Mouse (Mus musculus) neutrophil, adult 5-6 weeks (primary cell): Measurements from ENCODE around the gene Sh3bgrl3. TPM values are rescaled to one million over a fixed set of nuclear protein-coding genes. Genes with fewer than 3 reads are reported as not detected.
A peak's percentile ranks its signal among the peaks of the same experiment; 100 is the strongest.

Experiments
- ATAC-seq: fragments of 151-379, 151-347 bp; 2 replicates; pipeline ENCODE4 v1.8.0; 2017; ENCODE audit warnings: mild to moderate bottlenecking, moderate TSS enrichment; ENCODE audit not compliant: insufficient number of reproducible peaks, poor library complexity, low FRiP score, severe bottlenecking; ENCODE audit errors: extremely low read depth
- total RNA-seq: library from RNA; stranded (forward); fragments of 200-1000 nt; gene quantifications from 2 replicates; pipeline ENCODE4 v1.2.3, GENCODE M21; 2017

The Sh3bgrl3 gene
- total RNA-seq, 1 experiment from 2014 or later = 471 TPM

DNA sequence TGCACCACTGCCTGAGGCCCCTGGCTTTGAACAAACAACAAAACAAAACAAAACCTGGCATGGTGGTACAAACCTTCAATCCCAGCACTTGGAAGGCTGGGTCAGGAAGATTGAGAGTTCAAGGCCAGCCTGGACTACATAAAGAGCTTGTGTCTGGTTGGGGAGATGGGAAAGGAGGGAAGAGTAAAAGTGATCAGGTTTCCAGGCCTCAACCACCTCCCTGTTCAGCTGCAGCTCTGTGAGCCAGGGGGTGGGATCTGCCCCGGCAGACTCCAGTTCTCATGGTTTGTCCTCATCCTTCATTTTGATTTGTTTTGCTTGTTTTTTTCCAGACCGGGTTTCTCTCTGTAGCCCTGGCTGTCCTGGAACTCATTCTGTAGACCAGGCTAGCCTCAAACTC, 12.1 kb downstream of the Sh3bgrl3 start:
- no peak for ATAC-seq

DNA sequence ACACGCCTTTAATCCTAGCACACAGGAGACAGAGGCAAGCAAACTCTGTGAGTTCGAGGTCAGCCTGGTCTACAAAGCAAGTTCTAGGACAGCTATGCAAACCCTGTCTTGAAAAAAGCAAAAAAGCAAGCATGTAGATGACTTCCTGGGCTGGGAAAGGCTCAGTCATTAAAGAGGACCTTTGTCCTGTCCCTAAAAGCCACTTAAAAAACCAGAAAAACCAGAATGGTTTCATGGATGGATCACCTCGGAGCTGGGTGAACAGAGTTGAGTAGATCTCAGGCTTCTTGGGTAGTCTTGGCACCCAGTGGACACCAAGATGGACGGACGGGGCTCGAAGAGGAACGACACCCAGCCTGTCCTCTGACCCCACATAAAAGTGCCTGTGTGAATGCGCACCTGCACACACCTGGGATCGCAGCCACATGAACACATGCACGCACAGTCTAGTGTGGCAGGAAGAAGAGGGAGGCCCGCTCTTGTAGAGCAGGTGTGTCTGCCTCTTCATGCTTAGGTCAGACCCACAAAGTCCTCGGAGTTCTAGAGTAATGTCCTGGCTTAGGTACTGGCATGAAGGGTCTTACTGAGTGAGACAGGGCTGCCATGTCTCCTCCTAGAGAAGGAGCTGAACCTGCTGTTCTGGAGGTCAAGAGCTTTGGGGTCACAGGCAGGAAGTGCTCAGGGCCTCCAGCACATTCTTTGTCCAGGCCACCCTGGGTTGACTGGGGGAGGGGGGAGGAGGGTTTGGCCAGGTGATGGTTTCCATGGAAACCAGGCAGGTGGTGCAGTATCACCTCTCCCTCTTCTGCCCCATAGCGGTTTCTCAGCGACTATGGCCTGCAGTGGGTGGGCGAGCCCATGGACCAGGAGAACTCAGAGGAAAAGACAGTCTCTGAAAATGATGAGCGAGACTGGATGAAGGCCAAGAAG, 13.1 kb downstream of the Sh3bgrl3 start:
- no peak for ATAC-seq

DNA sequence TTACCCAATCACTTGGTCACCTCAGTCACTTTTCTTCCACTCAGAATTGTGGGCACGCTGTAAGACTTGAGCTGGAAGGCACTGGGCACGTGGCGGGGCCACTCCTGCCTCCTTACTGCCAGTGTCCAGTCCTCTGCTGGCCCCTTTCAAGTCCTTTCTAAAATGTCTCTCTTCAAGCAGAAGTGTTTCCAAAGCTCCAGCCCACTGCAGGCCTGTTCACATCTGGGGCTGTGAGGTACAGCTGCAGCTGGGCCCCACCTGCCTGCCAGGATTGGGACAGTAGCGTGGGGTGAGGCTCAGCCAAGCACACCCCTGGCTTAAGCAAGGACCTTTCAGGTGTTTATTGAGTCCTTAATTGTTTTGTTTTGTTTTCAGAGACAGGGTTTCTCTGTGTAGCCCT, 14.6 kb downstream of the Sh3bgrl3 start:
- no peak for ATAC-seq

DNA sequence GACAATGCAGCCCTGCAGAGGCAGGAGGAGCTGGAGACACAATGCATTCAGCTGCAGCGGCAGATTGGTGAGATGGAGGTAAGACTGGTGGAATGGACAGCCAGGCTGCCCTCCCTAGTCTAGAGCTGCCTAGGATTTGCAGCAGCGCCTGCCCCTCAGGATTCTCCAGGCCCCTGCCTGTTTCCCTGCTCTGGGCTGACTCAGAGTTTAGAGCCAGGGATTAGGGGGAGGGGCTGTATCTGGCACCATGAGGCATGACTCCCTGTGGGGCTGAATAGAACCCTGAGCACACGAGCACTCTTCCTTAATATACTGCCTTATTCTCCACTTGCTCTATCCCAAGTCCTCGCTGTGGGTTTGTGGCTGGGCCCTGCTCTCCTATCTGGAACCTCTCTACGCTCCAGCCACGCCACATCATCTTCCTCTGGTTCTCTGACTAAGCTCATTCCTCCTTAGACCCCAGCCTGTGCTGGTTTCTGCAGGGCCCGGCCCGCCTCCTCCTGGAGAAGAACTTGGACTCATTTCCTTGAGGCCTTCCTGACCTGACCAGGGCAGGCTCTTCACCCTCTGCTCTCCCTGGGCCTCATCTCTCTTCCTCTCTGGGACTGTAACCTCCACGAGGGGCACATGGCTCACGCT, 15.1 kb downstream of the Sh3bgrl3 start:
- ATAC-seq = no peak

DNA sequence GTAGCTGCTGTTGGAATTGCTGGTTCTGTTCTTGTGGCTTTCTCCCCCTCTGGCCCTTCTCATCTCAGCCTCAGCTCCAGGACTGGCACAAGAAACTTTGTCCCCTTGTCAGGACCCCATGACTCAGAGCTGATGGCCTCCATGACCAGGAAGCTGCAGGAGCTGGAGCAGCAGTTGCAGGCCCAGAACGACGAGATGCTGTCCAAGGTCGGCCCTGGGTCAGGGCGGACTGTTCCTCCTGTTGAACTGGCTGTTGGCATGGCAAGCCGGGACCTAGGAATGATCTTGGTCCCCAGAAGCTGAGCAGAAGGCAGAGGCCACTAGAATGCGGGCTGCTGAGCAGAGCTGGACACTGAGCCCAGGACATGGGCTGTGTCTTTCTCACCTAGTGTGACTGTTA, 16.2 kb downstream of the Sh3bgrl3 start:
- ATAC-seq = no peak

DNA sequence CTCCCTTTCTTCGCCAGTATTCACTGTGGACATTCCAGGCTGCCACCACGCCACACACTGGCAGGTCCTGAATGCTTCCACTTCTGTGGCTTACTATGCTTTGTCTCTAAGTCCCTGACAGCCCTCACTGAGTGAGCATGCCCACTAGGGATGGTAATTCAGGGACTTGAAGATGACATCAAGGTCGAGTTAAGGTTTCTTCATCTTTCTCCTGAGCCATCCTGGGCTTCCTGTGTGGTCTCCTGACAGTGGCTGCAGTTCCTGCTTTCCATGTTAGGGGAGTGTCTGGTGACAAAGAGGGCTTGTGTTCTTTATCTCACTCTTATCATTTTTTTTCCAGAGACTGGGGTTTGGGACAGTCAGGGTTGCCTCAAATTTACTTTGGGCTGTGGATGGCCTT, 17.9 kb downstream of the Sh3bgrl3 start:
- ATAC-seq = no peak

DNA sequence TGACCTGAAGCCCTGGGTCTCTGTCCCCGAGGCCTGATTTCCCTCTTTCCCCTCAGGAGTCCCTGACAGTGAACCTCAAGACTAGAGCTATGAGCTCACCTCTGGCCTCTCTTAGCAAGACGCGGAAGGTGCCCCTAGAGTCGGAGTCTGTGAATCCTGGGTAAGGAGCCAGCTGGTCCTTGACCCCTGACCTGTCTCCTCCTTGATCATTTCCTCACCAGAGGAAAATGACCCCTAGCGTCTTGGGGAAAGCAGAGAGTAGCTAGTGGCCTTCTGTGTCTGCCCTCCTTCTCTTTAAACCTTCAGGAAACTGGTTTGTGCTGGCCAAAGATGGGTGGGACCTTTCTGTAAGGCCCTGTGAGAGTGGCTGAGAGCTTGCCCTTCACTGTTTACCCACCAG, 20.4 kb downstream of the Sh3bgrl3 start:
- no peak for ATAC-seq

DNA sequence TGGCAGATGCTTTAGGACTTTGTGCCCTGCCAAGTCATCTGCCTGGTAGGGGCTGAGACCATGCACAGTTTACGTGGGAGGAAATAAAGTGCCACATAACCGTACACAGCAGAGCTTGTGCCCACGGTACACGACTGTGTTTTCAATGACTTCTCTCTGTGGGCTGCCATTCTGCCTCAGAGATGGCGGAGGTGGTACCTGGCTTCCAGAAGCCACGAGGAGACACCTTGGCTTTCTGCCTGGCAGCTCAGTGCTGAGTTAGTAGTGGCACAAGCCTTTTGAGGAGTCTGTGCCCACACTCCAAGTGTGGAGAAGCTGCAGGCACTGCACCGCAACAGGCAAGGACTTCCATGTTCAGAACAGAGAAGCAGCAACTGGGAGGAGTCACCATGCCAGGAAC, 20.9 kb downstream of the Sh3bgrl3 start:
- ATAC-seq = no peak

DNA sequence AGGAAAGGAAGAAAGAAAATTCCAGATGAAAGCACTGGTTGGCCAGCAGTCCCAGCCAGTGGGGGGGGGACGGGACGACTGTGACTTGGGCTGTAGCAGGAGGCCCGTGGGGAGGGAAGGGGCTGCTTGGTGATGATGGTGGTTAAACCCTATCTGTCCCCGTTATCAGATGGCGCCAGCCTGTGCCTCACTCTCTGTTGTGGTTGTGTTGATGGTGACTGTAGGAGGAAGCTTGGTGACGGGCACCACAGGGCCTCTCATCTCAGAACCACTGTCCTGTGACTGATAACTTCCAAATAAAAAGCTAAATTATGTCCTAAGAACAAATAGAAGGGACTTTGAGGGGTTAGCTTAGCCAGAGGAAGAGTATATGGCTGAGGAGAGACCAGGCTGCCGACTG, 22.5 kb downstream of the Sh3bgrl3 start:
- ATAC-seq = no peak

DNA sequence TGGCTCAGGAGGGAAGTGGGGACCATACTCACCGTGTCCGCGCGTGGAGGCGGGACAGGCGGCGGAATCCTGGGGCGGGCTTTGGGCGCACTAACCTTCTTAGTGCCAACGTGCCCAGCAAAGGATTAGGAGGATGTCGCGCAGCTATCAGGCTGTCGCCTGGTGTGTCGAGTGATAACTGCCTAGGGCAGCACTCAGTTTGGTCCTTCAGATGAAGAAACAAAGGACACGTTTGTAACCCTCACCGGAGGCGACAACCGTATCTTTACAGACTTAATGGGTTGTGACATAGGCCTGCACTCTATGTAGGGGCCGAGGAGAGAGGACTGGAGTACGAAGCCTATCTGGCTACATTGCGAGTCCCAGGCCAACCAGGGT, 25.9 kb downstream of the Sh3bgrl3 start:
- ATAC-seq = no peak

DNA sequence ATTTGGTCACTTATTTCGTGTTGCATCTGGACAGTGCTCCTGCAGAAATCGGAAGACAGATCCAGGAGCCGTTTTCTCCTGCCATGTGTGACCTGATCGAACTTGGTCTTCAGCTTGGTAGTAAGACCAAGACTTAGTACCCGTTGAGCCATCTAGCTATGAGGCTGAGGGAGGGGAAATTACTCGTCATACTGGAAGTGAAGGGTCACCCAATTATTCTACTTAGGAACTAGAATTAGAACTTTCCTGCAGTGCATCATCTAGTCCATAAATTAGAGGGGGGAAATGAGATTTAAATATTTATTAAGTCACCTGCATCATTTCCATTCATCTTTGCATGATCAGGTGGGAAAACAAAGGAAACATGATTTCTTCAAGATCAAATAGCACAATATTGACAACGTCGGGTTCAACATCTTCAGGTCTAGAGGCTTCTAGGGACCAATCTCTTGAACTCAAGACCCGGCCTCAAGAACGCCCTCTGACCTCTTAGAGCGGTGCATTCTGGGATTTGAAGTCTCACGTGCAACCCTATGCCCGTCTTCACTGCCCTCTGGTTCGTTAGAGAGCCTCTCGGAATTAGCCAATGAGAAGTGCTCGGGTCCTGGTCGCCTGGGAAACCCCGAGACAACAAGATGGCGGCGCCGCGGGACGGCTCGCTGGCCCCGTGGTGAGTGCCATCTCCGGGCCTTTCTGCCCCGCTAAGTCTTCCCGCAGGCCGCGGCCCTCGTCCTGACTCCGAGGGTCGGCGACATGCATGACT, 26.4 kb downstream of the Sh3bgrl3 start, which contains the start of gene Ubxn11:
TSS of gene Ubxn11 (plus strand) at position 592 of the 763 bp plus-strand sequence.
- peak; percentile 85 for ATAC-seq

DNA sequence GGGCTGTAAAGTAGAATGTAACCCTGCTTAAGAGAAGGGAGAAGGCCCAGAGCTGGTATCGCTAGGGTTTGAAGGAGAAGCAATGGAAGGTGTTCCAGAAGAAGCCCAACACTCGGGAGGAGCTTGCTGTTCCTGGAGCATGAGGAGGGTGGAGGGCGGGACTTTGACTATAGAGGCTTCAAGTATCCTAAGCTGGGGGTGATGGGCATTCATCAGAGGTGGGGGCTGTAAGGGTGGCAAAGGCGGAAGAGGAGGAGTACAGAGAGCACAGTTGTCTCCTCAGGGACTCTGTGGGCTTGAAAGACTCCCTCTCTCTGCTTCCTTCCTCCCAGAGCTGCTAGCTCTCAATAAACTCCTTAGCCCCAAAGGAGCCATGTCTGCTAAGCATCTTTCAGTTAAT, 28.3 kb downstream of the Sh3bgrl3 start:
- ATAC-seq = no peak

DNA sequence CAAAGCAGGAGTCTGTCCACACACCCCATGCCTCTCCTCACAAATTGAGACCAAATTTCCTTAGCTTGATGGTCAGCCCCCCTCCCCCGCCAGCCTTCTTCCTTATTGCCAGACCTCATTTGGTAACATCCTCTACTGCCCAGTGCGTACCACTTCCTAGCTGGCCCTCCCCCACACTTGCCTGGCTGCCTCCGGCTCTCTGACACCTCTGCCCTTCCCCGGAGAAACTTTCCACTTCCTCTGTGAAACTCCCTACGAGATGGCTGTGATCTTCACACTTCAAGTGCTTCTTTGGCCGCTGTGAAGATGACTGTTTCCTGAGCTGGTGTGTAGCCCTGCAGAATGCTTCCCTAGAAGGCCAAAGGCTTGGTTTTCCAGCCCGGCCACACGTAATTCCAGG, 30.0 kb downstream of the Sh3bgrl3 start:
- peak; percentile 65 for ATAC-seq

DNA sequence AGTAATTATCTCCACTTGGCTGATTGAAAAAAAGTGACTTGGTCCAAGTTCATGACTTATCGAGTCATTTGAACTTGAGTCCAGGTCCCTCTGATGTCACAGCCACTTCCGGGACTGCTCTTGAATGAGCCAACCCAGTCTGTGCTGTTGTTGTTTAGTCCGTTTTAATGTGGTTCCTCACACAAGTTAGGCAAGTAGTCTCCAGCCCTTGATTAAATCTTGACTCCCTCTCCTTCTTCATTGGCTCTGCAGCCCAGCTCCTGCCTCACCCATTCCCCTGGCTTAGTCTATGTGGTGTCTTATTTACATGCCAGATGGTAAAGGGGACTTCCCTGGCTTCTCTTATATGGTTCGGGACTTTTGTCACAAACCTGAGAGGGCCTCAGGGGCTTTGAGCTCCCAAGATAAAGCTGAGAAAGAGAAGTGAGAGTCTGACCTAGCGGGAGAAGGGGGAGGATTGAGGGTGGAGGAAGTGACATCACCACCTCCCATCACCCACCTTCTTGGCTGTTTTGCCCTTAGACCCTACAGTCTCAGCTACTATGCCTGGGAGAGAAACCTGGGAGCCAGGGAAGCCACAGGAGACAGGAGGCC, 31.5 kb downstream of the Sh3bgrl3 start:
- peak; percentile 71 for ATAC-seq

DNA sequence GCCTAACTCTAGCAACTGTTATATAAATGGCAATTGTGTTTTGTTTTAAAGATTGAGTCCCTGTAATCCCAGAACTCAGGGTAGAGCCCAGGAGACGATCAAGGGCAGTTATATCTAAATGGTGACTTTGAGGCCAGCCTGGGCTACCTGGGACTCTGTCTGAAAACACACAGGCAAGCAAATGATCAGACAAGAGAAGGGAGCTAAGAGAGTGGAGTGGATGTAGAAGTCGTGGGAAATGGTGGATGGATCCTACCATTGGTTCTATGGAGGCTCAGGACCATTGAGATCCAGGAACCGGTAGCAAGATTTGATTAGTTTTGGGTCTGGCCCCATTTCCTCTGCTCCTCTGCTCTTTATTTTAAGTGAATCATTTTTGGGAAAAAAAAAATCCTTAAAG, 32.5 kb downstream of the Sh3bgrl3 start:
- no peak for ATAC-seq

DNA sequence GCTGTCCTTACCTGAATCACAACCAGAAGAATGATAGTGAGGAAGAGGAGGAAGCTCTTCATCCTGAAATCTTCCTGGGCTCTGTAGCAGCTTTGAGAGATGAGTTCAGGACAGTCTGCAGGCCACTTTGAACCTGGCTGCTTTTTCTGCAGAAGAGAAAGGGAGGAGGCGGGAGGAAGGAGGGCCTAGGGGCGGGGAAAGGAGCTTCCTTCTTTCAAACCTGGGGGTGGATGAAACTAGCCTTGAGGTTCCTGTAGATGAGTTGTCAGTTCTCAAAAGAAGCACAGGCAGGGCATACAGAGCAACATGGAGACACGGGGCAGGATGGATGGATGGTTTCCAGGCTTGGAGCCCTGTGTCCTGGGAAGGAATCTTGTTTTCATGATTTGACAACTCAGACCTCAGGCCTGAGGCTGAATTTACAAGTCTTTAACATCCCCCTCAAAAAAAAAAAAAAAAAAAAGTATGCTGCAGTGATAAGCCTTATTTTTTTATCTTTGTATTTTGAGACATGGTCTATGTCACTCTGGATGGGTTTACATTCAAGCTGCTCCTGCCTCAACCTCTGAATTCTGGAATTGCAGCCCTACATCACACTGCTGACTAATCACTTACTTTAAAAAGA, 33.6 kb downstream of the Sh3bgrl3 start, which contains the start of gene Cd52:
TSS of gene Cd52 (minus strand) at position 160 of the 625 bp plus-strand sequence.
- peak; percentile 48 for ATAC-seq

DNA sequence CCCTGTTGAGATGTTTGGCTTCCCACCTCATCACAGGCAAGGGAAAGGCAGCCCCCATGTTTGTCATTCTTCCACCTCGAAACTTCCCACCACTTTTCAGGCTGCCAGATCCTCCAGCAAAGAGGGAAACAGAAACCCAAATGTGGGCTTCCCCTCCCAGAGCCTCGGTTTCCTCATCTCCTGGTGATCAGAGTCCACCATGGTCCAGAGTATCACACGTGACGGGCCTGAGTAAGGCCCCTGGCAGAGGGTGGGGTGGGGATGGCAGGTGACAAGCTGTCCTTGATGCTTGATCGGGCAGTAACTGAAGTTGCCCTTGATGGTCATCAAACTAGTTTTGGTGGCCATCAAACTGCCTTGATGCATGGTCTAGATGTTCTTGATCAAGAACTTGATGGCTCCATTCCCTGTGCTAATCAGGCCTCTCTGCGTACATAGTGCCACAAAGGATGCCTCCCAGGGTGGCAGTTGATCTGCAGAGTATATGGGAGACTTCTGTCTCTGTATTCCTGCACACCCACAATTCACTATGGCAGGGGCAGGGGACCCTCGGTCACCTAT, 34.5 kb downstream of the Sh3bgrl3 start:
- no peak for ATAC-seq
